Mouse (Mus musculus) neural tube, embryonic 14.5 days (tissue): Measurements from ENCODE around the gene Cdkl3. TPM values are rescaled to one million over a fixed set of nuclear protein-coding genes. Genes with fewer than 3 reads are reported as not detected.

Experiments used
- ATAC-seq: fragments of 200-750 bp; cut with Nextera tagmentation; 2 replicates; pipeline ENCODE4 v1.8.0; 2017; ENCODE audit warnings: low read depth, mild to moderate bottlenecking, moderate TSS enrichment, moderate library complexity
- H3K27ac ChIP-seq: fragments of 300-500 bp; sonication (generic); 2 replicates; pipeline ENCODE4 v1.5.1; 2014; ENCODE audit warnings: low read depth, mild to moderate bottlenecking, control low read depth, low read length, moderate library complexity, mixed read lengths
- H3K27me3 ChIP-seq: fragments of 300-500 bp; sonication (generic); 2 replicates; pipeline ENCODE4 v1.6.1; 2014; ENCODE audit warnings: low read length; ENCODE audit not compliant: control insufficient read depth, insufficient read depth
- H3K36me3 ChIP-seq: fragments of 300-500 bp; sonication (generic); 2 replicates; pipeline ENCODE4 v1.6.1; 2014; ENCODE audit warnings: low read length, mixed read lengths; ENCODE audit not compliant: control insufficient read depth, insufficient read depth
- H3K4me1 ChIP-seq: fragments of 300-500 bp; sonication (generic); 2 replicates; pipeline ENCODE4 v1.6.1; 2014; ENCODE audit warnings: low read length; ENCODE audit not compliant: control insufficient read depth, insufficient read depth
- H3K4me2 ChIP-seq: fragments of 300-500 bp; sonication (generic); 2 replicates; pipeline ENCODE4 v1.6.1; 2014; ENCODE audit warnings: mild to moderate bottlenecking, low read depth, low read length, control low read depth
- H3K4me3 ChIP-seq: fragments of 300-500 bp; sonication (generic); 2 replicates; pipeline ENCODE4 v1.5.1; 2014; ENCODE audit warnings: low read depth, low read length, control low read depth, mixed read lengths
- H3K9ac ChIP-seq: fragments of 300-500 bp; sonication (generic); replicated peaks from 2 replicates; pipeline ENCODE4 v1.6.1; 2014; ENCODE audit warnings: low read depth, mild to moderate bottlenecking, control low read depth, low read length, mixed read lengths
- H3K9me3 ChIP-seq: fragments of 300-500 bp; sonication (generic); 2 replicates; pipeline ENCODE4 v1.6.1; 2016; ENCODE audit warnings: low read length; ENCODE audit not compliant: control insufficient read depth
- WGBS: fragments of 180-500 bp; shearing (Covaris S2); extraction: QIAGEN DNeasy Blood & Tissue Kit; methylation state at CpG from one replicate; pipeline ENCODE4 v1.1.7; 2014; 5-methylcytosine and 5-hydroxymethylcytosine counted together
- polyA plus RNA-seq: library from polyadenylated mRNA; unstranded; fragments of >200 nt; fragmentation: Nextera tagmentation; extraction: Ambion mirVana; gene quantifications from 2 replicates; pipeline ENCODE4 v1.2.1, GENCODE M21; 2014

Gene Cdkl3
- 29.5 TPM in 2 replicates for polyA plus RNA-seq

DNA sequence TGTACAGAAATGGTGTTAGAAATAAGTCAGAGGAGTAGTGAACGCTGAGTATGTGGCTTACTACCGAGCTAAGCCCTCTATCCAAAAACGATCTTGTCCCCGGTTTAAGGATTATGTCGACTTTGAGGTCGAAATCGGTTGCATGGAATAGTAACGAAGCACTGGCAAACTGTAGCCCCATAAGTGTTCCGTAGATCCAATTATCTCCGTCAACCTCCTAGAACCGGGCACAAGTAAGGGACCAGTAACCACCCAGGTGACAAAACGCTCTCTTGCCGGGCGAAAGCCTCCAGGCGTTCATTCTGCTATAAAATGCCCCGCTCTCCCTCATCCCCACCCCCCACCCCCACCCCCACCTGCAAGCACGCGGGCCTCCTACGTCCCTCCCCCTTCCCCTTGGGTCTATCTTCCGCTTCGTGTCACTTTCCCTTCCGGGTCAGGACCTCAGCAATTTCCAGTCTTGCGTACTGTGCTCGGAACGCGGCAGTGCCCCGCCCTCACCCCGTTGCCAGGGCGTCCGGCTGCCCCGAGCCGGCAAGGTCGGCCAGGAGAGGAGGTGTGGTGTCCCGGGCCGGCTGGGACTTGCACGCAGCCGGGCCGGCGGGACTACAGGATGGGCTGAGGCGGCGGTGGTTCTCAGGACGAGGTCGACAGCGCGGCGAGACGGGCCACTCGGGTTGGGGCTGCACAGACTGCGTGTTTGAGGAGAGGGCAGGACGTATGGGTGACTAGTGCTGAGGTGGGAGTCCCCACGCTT is at the start of gene Cdkl3:
Cdkl3 (plus strand) TSS at position 450 of the 757 bp plus-strand sequence.
- WGBS: under 1% methylated on average over 50 of the region's 51 CpGs
- peak within 1 kb of the TSS; percentile 69 for H3K9ac ChIP-seq
- peak within 1 kb of the TSS; percentile 84 for H3K27ac ChIP-seq
- H3K4me3 ChIP-seq: peak within 1 kb of the TSS; percentile 60
- peak; percentile 87 for ATAC-seq
- no peaks in the 10 kb centered on the region for H3K36me3 ChIP-seq
- H3K4me1 ChIP-seq: peaks cover 19% of the 10 kb centered on the region
- no peaks in the 10 kb centered on the region for H3K9me3 ChIP-seq
- H3K27me3 ChIP-seq: no peaks in the 10 kb centered on the region
- H3K4me2 ChIP-seq: peak within 1 kb of the TSS; percentile 78

DNA sequence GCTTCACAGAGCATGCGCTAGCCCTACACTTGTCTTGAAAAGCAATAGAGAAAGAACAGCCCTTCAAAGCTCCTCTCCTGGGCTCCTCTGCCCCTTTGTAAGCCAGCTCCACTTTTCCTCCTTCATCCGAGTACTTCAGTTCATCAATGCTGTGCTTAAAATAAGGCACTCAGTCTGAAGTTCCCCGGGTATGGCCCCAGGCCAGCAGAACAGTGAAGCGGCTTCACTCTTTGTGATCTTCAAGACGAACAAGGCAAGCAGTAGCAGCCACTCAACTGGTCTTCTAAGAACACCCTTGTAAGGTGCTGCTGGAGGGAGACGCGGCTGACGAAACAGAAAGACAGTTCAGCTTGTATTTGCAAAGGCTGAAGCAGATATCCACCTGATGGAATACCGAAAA is 47.9 kb upstream of the Cdkl3 start:
- no peak overlapping the region for H3K9ac ChIP-seq
- no peaks in the 10 kb centered on the region for H3K27me3 ChIP-seq
- 83% methylated on average over 9 of the region's 9 CpGs for WGBS
- H3K4me2 ChIP-seq: no peak overlapping the region
- no peaks in the 10 kb centered on the region for H3K4me1 ChIP-seq
- no peak overlapping the region for H3K27ac ChIP-seq
- H3K36me3 ChIP-seq: no peaks in the 10 kb centered on the region
- no peak for ATAC-seq
- H3K9me3 ChIP-seq: no peaks in the 10 kb centered on the region
- H3K4me3 ChIP-seq: no peak overlapping the region

DNA sequence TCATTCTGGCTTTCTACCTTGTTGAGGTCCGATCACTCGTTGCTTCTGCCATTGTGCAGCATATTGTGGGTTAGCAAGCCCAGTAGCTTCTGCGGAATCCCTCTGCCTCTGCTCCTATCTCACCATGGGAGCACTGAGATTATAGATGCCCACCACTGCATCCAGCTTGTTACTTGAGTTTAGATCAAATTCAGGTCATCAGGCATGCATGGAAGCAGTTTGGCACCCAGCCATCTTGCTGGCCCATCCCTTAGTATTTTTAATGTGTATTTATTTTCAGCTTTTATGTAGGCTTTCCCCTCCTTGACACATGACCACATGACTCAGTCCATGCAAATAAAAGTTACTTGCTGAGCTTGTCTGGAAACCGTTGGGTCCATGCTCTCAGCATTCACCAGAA is 46.3 kb upstream of the Cdkl3 start:
- Histone ChIP-seq H3K9me3 (no peaks in the 10 kb centered on the region), H3K36me3 (no peaks in the 10 kb centered on the region), H3K4me3 (no peak overlapping the region), H3K9ac (no peak overlapping the region), H3K27me3 (no peaks in the 10 kb centered on the region), H3K4me2 (no peak overlapping the region), H3K27ac (no peak overlapping the region), H3K4me1 (no peaks in the 10 kb centered on the region)
- WGBS: 90% methylated on average over 4 of the region's 4 CpGs
- ATAC-seq: no peak

DNA sequence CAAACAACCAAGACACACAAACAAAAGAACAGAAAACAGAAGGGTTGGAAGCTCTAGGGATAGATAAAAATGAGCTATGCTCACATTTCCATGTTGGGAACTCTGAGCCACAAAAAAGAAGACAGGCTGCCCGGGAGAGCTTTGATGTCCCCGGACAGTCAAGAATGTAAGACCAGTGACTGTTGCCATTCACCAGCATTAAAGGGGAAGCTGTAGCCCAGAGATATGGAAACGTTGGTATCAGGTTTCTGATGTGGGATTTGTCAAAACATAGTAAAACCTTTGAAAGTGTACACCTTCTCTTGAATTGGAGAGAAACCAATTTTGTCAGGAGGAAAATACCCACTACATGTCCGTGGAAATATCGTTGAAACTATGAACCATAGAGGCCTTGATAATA is 44.5 kb upstream of the Cdkl3 start:
- Histone ChIP-seq H3K4me2 (no peak overlapping the region), H3K9me3 (no peaks in the 10 kb centered on the region), H3K27me3 (no peaks in the 10 kb centered on the region), H3K27ac (no peak overlapping the region), H3K9ac (no peak overlapping the region), H3K4me3 (no peak overlapping the region), H3K4me1 (no peaks in the 10 kb centered on the region), H3K36me3 (no peaks in the 10 kb centered on the region)
- WGBS: 90% methylated on average over 5 of the region's 5 CpGs
- ATAC-seq: no peak

DNA sequence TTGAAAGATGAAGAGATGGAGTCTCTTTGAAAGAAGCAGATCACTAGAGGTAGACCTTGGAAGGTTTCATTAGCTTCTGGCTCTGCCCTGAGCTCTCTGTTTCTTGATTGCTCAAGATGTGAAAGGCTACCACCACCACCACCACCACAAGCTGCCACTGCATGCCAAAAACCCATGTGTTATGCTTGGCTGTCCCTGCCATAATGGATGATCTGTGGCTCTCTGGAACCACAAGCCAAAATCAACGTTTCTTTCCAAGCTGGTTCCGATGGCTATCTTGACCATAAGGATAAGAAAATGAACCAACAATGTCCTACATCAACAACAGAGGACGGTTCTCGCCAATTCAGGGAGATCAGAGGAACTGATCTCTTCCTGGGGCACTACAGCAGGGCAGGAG is 44.0 kb upstream of the Cdkl3 start:
- Histone ChIP-seq H3K27me3 (no peaks in the 10 kb centered on the region), H3K9ac (no peak overlapping the region), H3K27ac (no peak overlapping the region), H3K9me3 (no peaks in the 10 kb centered on the region), H3K4me3 (no peak overlapping the region), H3K4me2 (no peak overlapping the region), H3K36me3 (no peaks in the 10 kb centered on the region), H3K4me1 (no peaks in the 10 kb centered on the region)
- 92% methylated on average over 4 of the region's 4 CpGs for WGBS
- ATAC-seq: no peak

DNA sequence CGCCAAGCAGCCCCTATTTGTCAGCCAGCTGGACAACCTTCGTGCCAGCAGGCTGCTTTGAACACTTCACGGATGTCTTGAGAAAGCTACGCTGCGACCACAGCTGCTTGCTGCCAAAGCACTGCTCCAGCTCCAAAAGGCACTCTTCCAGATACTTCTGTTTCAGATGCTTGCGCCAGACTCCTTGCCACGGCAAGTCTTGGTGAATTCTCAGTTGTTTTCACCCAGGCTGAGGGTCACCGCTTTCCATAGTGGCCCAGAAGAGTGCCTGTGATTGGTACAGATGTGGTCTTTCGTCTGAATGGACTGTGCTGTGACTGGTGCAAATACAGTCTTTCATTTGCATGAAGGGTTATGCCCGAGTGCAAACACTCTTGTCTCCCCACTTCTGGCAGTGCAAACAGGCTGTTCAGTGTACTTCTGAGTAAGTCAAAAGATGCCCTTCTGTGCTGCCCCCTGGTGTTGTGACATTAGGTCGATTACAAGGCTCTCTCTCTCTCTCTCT is 43.0 kb upstream of the Cdkl3 start:
- H3K36me3 ChIP-seq: no peaks in the 10 kb centered on the region
- no peak overlapping the region for H3K4me2 ChIP-seq
- WGBS: 60% methylated on average over 11 of the region's 11 CpGs
- ATAC-seq: no peak
- H3K4me3 ChIP-seq: no peak overlapping the region
- H3K27me3 ChIP-seq: no peaks in the 10 kb centered on the region
- no peak overlapping the region for H3K27ac ChIP-seq
- no peak overlapping the region for H3K9ac ChIP-seq
- no peaks in the 10 kb centered on the region for H3K9me3 ChIP-seq
- no peaks in the 10 kb centered on the region for H3K4me1 ChIP-seq

DNA sequence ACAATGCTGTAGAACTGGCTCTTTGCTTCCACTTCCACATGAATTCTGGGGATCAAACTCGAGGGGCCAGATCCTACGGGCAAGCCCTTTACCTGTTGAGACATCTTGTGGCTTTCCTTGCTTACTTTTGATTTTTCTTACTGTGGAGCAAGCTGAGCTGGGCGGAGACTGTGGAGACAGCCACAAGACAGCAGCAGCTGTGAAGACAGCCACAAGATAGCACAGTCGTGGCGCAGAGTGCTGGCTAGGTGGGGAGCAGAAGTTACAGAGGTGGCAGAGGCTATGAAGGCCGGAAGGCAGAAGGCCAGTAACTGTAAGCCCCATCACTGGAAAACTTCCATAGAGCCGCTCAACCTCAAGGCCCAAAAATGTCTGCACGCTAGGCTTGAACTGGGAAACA is 42.3 kb upstream of the Cdkl3 start:
- Histone ChIP-seq H3K36me3 (no peaks in the 10 kb centered on the region), H3K4me3 (no peak overlapping the region), H3K4me1 (no peaks in the 10 kb centered on the region), H3K27ac (no peak overlapping the region), H3K9me3 (no peaks in the 10 kb centered on the region), H3K9ac (no peak overlapping the region), H3K27me3 (no peaks in the 10 kb centered on the region), H3K4me2 (no peak overlapping the region)
- 88% methylated on average over 8 of the region's 8 CpGs for WGBS
- ATAC-seq: no peak

DNA sequence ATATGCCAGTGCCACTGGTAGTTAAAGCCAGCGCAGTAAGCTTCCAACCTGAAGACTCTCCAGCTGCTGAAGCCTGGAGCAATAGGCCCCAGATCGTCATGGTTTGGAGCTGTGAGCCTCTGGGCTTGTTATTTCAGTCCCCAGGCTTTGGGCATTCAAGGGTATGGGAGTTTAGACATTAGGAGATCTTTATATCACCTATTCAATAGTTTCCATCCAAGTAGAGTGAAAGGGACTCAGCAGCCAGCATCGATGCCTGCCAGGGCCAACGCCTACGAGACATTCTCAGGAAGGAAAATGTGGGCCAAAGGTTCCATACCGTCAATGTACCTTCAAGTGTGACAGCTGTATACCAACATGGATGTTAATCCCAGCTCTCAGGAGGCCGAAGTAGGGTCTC is 41.7 kb upstream of the Cdkl3 start:
- no peaks in the 10 kb centered on the region for H3K4me1 ChIP-seq
- H3K36me3 ChIP-seq: no peaks in the 10 kb centered on the region
- no peak overlapping the region for H3K27ac ChIP-seq
- no peak overlapping the region for H3K4me3 ChIP-seq
- no peaks in the 10 kb centered on the region for H3K9me3 ChIP-seq
- no peak overlapping the region for H3K4me2 ChIP-seq
- no peak for ATAC-seq
- 92% methylated on average over 7 of the region's 7 CpGs for WGBS
- no peak overlapping the region for H3K9ac ChIP-seq
- no peaks in the 10 kb centered on the region for H3K27me3 ChIP-seq

DNA sequence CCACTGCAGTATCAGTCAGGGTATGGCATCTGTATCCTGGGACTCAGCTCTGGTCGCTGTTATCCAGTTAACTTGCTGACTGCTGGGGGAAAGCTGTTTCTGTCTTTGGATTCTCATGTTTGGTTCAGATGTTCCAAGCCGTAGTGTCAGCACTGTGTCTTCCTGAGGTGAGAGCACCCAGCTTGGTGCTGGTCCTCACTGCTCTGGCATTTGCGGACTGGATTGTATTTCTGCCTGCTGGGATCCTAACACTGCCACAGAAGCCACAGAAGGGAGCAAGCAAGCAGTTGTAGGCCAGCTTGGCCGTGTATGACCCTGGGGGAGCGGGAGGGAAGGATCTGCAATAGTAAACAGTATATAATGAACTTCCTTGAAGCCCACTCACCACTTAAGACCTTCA is 37.4 kb upstream of the Cdkl3 start:
- Histone ChIP-seq H3K4me2 (no peak overlapping the region), H3K4me1 (peaks cover 5% of the 10 kb centered on the region; the same call in 1 of the 2 replicates), H3K27me3 (no peaks in the 10 kb centered on the region), H3K4me3 (no peak overlapping the region), H3K9me3 (no peaks in the 10 kb centered on the region), H3K36me3 (peaks cover 7% of the 10 kb centered on the region), H3K27ac (no peak overlapping the region), H3K9ac (no peak overlapping the region)
- WGBS: 83% methylated on average over 5 of the region's 5 CpGs
- no peak for ATAC-seq
